Mouse (Mus musculus): ENCODE results near the gene Spocd1. TPM values are rescaled to one million over a fixed set of nuclear protein-coding genes. Genes with fewer than 3 reads are reported as not detected.

The Spocd1 gene
- total RNA-seq, 2 experiments from 2014 or later, result 0.07 TPM; not detected in 1

GRCm38 (mm10) chr4:129917016-129917603 is 11.9 kb upstream of the Spocd1 start:
- peak; percentile 52 to 55 for DNase-seq
- intact Hi-C loops (cut with DNase I), result loop anchor here (5.0 kb wide), 1 partner anchor 35 kb away; no protein-coding TSS in a partner anchor

- no peak for DNase-seq
- intact Hi-C loops (cut with DNase I), result loop anchor here (5.0 kb wide), 1 partner anchor 36 kb away; no protein-coding TSS in a partner anchor
Measured at GRCm38 (mm10) chr4:129918464-129918863, 10.6 kb upstream of the Spocd1 start.

- intact Hi-C loops (cut with DNase I), result loop anchor here (5.0 kb wide), 1 partner anchor 37 kb away; no protein-coding TSS in a partner anchor
- no peak for DNase-seq
Measured at GRCm38 (mm10) chr4:129918901-129919300, 10.1 kb upstream of the Spocd1 start.

GRCm38 (mm10) chr4:129920542-129921313 is 8.3 kb upstream of the Spocd1 start:
- DNase-seq, result no peak
- intact Hi-C loops (cut with DNase I), result no loop called here

GRCm38 (mm10) chr4:129921314-129921587 is 7.8 kb upstream of the Spocd1 start:
- intact Hi-C loops (cut with DNase I), result no loop called here

GRCm38 (mm10) chr4:129924143-129924542 is 4.9 kb upstream of the Spocd1 start:
- intact Hi-C loops (cut with DNase I), result no loop called here
- peak; percentile 44 to 47 for DNase-seq

More at GRCm38 (mm10) chr4:129921314-129921587, 7.8 kb upstream of the Spocd1 start:
- peak; percentile 42 to 48 for DNase-seq

GRCm38 (mm10) chr4:129924694-129925093 is 4.4 kb upstream of the Spocd1 start:
- DNase-seq, result peak in 1 of 2 experiments; percentile 46
- intact Hi-C loops (cut with DNase I), result loop anchor here (5.0 kb wide), 1 partner anchor 97 kb away; no protein-coding TSS in a partner anchor

GRCm38 (mm10) chr4:129926544-129926943 is 2.5 kb upstream of the Spocd1 start:
- intact Hi-C loops (cut with DNase I), result loop anchor here (5.0 kb wide), 1 partner anchor 99 kb away; no protein-coding TSS in a partner anchor
- peak; percentile 73 to 77 for DNase-seq

- DNase-seq, result no peak
- intact Hi-C loops (cut with DNase I), result loop anchor here (5.0 kb wide), 1 partner anchor 100 kb away; no protein-coding TSS in a partner anchor
Measured at GRCm38 (mm10) chr4:129927091-129927490, 2.0 kb upstream of the Spocd1 start.

GRCm38 (mm10) chr4:129928124-129928751 is 811 bp upstream of the Spocd1 start:
- intact Hi-C loops (cut with DNase I), result loop anchor here (1.0 to 5.0 kb wide), 4 partner anchors 81 to 227 kb away; no protein-coding TSS in a partner anchor
- peak; percentile 86 to 92 for DNase-seq

GRCm38 (mm10) chr4:129933696-129934095 is 4.6 kb downstream of the Spocd1 start:
- intact Hi-C loops (cut with DNase I), result no loop called here
- DNase-seq, result no peak

- intact Hi-C loops (cut with DNase I), result no loop called here
Measured at GRCm38 (mm10) chr4:129934177-129934855, 5.3 kb downstream of the Spocd1 start.

GRCm38 (mm10) chr4:129951359-129951821 is 22.3 kb downstream of the Spocd1 start:
- intact Hi-C loops (cut with DNase I), result no loop called here
- peak; percentile 54 to 66 for DNase-seq

More at GRCm38 (mm10) chr4:129934177-129934855, 5.3 kb downstream of the Spocd1 start:
- DNase-seq, result no peak

- intact Hi-C loops (cut with DNase I), result no loop called here
- no peak for DNase-seq
Measured at GRCm38 (mm10) chr4:129952241-129952810, 23.3 kb downstream of the Spocd1 start.

GRCm38 (mm10) chr4:129954527-129954926 is 25.5 kb downstream of the Spocd1 start:
- intact Hi-C loops (cut with DNase I), result no loop called here
- no peak for DNase-seq

GRCm38 (mm10) chr4:129960180-129960944 is 31.3 kb downstream of the Spocd1 start:
- intact Hi-C loops (cut with DNase I), result loop anchor here (5.0 kb wide), 1 partner anchor 287 kb away; no protein-coding TSS in a partner anchor
- DNase-seq, result peak; percentile 72 to 75

GRCm38 (mm10) chr4:129965294-129965693 is 36.2 kb downstream of the Spocd1 start:
- DNase-seq, result no peak
- intact Hi-C loops (cut with DNase I), result no loop called here

GRCm38 (mm10) chr4:129966201-129966600 is 37.2 kb downstream of the Spocd1 start:
- no peak for DNase-seq
- intact Hi-C loops (cut with DNase I), result no loop called here

Data from heart, postnatal 10 days (tissue).